Mouse (Mus musculus) MEL (cell line): Measurements from ENCODE around the gene Sfrp4. TPM values are rescaled to one million over a fixed set of nuclear protein-coding genes. Genes with fewer than 3 reads are reported as not detected.

Source experiments
- DNase-seq: peaks from one replicate; pipeline ENCODE4 v3.0.0; 2011; ENCODE audit warnings: low read depth, low spot score
- H3K27ac ChIP-seq: 2 replicates; pipeline ENCODE4 v1.5.1; 2012; ENCODE audit warnings: low read depth, mild to moderate bottlenecking, control low read depth, low read length, moderate library complexity; ENCODE audit not compliant: control insufficient read depth
- H3K27me3 ChIP-seq, 2 experiments: fragments of 150-350 bp in 1 of 2; sonication (generic) in 1 of 2; 2 replicates each; pipeline ENCODE4 v1.6.1; 2012; ENCODE audit warnings: low read length in 2 of 2, mild to moderate bottlenecking in 2 of 2, improper control_type of control experiment in 1 of 2, moderate library complexity in 1 of 2; ENCODE audit not compliant: insufficient read depth in 2 of 2, control insufficient read depth in 1 of 2
- H3K36me3 ChIP-seq, 2 experiments: 2 replicates each; pipeline ENCODE4 v1.6.1; 2012 to 2014; ENCODE audit warnings: low read length in 2 of 2, improper control_type of control experiment in 1 of 2, inconsistent platforms in 1 of 2, mild to moderate bottlenecking in 1 of 2; ENCODE audit not compliant: insufficient read depth in 2 of 2, control insufficient read depth in 1 of 2
- H3K4me1 ChIP-seq, 2 experiments: fragments of 150-350 bp in 1 of 2; sonication (generic) in 1 of 2; 2 replicates each; pipeline ENCODE4 v1.6.1; 2012; ENCODE audit warnings: low read length in 2 of 2, improper control_type of control experiment in 1 of 2, mild to moderate bottlenecking in 1 of 2; ENCODE audit not compliant: insufficient read depth in 2 of 2, control insufficient read depth in 1 of 2
- H3K4me3 ChIP-seq, 2 experiments: fragments of 150-350 bp in 1 of 2; sonication (generic) in 1 of 2; 2 replicates each; pipeline ENCODE4 v1.5.1; 2012; ENCODE audit warnings: low read depth in 2 of 2, low read length in 2 of 2, mild to moderate bottlenecking in 2 of 2, moderate library complexity in 2 of 2, control low read depth in 1 of 2, improper control_type of control experiment in 1 of 2; ENCODE audit not compliant: control insufficient read depth in 1 of 2, insufficient read depth in 1 of 2
- H3K79me2 ChIP-seq: 2 replicates; pipeline ENCODE4 v1.6.1; 2012; ENCODE audit warnings: mild to moderate bottlenecking, low read length, moderate library complexity; ENCODE audit not compliant: control insufficient read depth, poor library complexity, insufficient read depth
- H3K9ac ChIP-seq: 2 replicates; pipeline ENCODE4 v1.6.1; 2012; ENCODE audit warnings: low read depth, mild to moderate bottlenecking, control low read depth, low read length, moderate library complexity; ENCODE audit not compliant: control insufficient read depth, poor library complexity, severe bottlenecking
- H3K9me3 ChIP-seq: fragments of 150-350 bp; sonication (generic); replicated peaks from 2 replicates; pipeline ENCODE4 v1.6.1; 2012; ENCODE audit warnings: mild to moderate bottlenecking, low read length, improper control_type of control experiment, moderate library complexity; ENCODE audit not compliant: insufficient read depth
- BHLHE40 ChIP-seq: IDR thresholded peaks from 2 replicates; pipeline ENCODE4 v1.6.1; 2012; ENCODE audit warnings: low read depth, mild to moderate bottlenecking, inconsistent platforms, low read length, improper control_type of control experiment, borderline replicate concordance
- CTCF ChIP-seq, 3 experiments: IDR thresholded peaks in 2 of 3; conservative IDR thresholded peaks in 1 of 3; 2 replicates each; pipeline ENCODE4 v1.5.1; 2011 to 2012; ENCODE audit warnings: low read length in 3 of 3, low read depth in 2 of 3, mild to moderate bottlenecking in 2 of 3, improper control_type of control experiment in 1 of 3, inconsistent platforms in 1 of 3, mixed read lengths in 1 of 3, moderate library complexity in 1 of 3; ENCODE audit not compliant: control insufficient read depth in 1 of 3, insufficient read depth in 1 of 3, poor library complexity in 1 of 3, severe bottlenecking in 1 of 3
- E2F4 ChIP-seq: IDR thresholded peaks from 2 replicates; pipeline ENCODE4 v1.6.1; 2011; ENCODE audit warnings: low read depth, low read length, improper control_type of control experiment, borderline replicate concordance
- ETS1 ChIP-seq: IDR thresholded peaks from 2 replicates; pipeline ENCODE4 v1.6.1; 2012; ENCODE audit warnings: low read depth, mild to moderate bottlenecking, inconsistent platforms, low read length, improper control_type of control experiment, moderate library complexity
- GATA1 ChIP-seq: IDR thresholded peaks from 2 replicates; pipeline ENCODE4 v1.6.1; 2011; ENCODE audit warnings: low read depth, low read length, improper control_type of control experiment
- HCFC1 ChIP-seq: IDR thresholded peaks from 2 replicates; pipeline ENCODE4 v1.6.1; 2012; ENCODE audit warnings: low read depth, mild to moderate bottlenecking, inconsistent platforms, low read length, improper control_type of control experiment, moderate library complexity
- KAT2A ChIP-seq: conservative IDR thresholded peaks from 2 replicates; pipeline ENCODE4 v1.6.1; 2012; ENCODE audit warnings: low read depth, low read length, improper control_type of control experiment, inconsistent platforms
- MAFK ChIP-seq: IDR thresholded peaks from 2 replicates; pipeline ENCODE4 v1.6.1; 2011; ENCODE audit warnings: low read depth, mild to moderate bottlenecking, low read length, improper control_type of control experiment, borderline replicate concordance
- MAZ ChIP-seq: IDR thresholded peaks from 2 replicates; pipeline ENCODE4 v1.6.1; 2012; ENCODE audit warnings: low read depth, mild to moderate bottlenecking, inconsistent platforms, low read length, improper control_type of control experiment
- MXI1 ChIP-seq: IDR thresholded peaks from 2 replicates; pipeline ENCODE4 v1.6.1; 2011; ENCODE audit warnings: mild to moderate bottlenecking, low read depth, low read length, improper control_type of control experiment
- MYB ChIP-seq: IDR thresholded peaks from 2 replicates; pipeline ENCODE4 v1.6.1; 2011; ENCODE audit warnings: mild to moderate bottlenecking, low read depth, low read length, improper control_type of control experiment
- MYC ChIP-seq: IDR thresholded peaks from 2 replicates; pipeline ENCODE4 v1.6.1; 2011; ENCODE audit warnings: low read depth, mild to moderate bottlenecking, low read length, improper control_type of control experiment, moderate library complexity
- NELFE ChIP-seq: IDR thresholded peaks from 2 replicates; pipeline ENCODE4 v1.6.1; 2011; ENCODE audit warnings: low read depth, low read length, improper control_type of control experiment
- POLR2AphosphoS2 ChIP-seq: IDR thresholded peaks from 2 replicates; pipeline ENCODE4 v1.6.1; 2011; ENCODE audit warnings: low read length, improper control_type of control experiment
- POLR2AphosphoS5 ChIP-seq: IDR thresholded peaks from 2 replicates; pipeline ENCODE4 v1.6.1; 2012; ENCODE audit warnings: low read depth, borderline replicate concordance, mild to moderate bottlenecking, inconsistent platforms, low read length, moderate library complexity, mixed read lengths
- RAD21 ChIP-seq: IDR thresholded peaks from 2 replicates; pipeline ENCODE4 v1.6.1; 2011; ENCODE audit warnings: mild to moderate bottlenecking, low read depth, low read length, improper control_type of control experiment
- SIN3A ChIP-seq: IDR thresholded peaks from 2 replicates; pipeline ENCODE4 v1.6.1; 2012; ENCODE audit warnings: low read length, improper control_type of control experiment, inconsistent platforms
- ZC3H11A ChIP-seq: IDR thresholded peaks from 2 replicates; pipeline ENCODE4 v1.6.1; 2012; ENCODE audit warnings: low read depth, mild to moderate bottlenecking, inconsistent platforms, low read length, improper control_type of control experiment
- polyA plus RNA-seq, 2 experiments: library from polyadenylated mRNA; stranded (reverse) in 1 of 2; unstranded in 1 of 2; fragments of >175 nt in 1 of 2; fragments of >200 nt in 1 of 2; gene quantifications; 2 replicates each; pipeline versions ENCODE4 v1.2.1 to v1.2.4; 2012; ENCODE audit warnings: low replicate concordance in 2 of 2, low read depth in 1 of 2; ENCODE audit not compliant: insufficient read length in 2 of 2, insufficient read depth in 1 of 2, missing spikeins in 1 of 2
- total RNA-seq: library from RNA; depleted of rRNA; stranded (reverse); fragments of 300-350 nt; gene quantifications from 2 replicates; pipeline ENCODE4 v1.2.3, GENCODE M21; 2012

The Sfrp4 gene
- total and polyA plus RNA-seq, 3 experiments: 0.19 TPM; not detected in 2

- H3K27ac ChIP-seq: no peak overlapping the region
- TF ChIP-seq E2F4: no peak
- TF ChIP-seq ETS1: no peak
- no peak for TF ChIP-seq KAT2A
- no peak for TF ChIP-seq SIN3A
- no peak for TF ChIP-seq POLR2AphosphoS5
- no peak for TF ChIP-seq MXI1
- no peak for TF ChIP-seq RAD21
- TF ChIP-seq MAZ: no peak
- TF ChIP-seq NELFE: no peak
- no peak for TF ChIP-seq MAFK
- TF ChIP-seq CTCF (IDR thresholded peaks at IDR 0.05 in 2 of 3, conservative IDR thresholded peaks at IDR 0.05 in 1 of 3; ENCODE audit: control insufficient read depth in 1 of 3, insufficient read depth in 1 of 3, low read depth in 2 of 3, low read length in 3 of 3, poor library complexity in 1 of 3, severe bottlenecking in 1 of 3): no peak
- TF ChIP-seq MYB: no peak
- no peak for TF ChIP-seq POLR2AphosphoS2
- TF ChIP-seq BHLHE40: no peak
- no peak for TF ChIP-seq HCFC1
- TF ChIP-seq MYC: no peak
- no peak for TF ChIP-seq GATA1
- peak; percentile 9 for DNase-seq
Measured at GRCm38 (mm10) chr13:19652405-19652804, 29.5 kb downstream of the Sfrp4 start.

GRCm38 (mm10) chr13:19668355-19669140, 45.6 kb downstream of the Sfrp4 start:
- Histone ChIP-seq H3K4me1 (no peaks in the 10 kb centered on the region), H3K4me3 (no peak overlapping the region), H3K79me2 (no peaks in the 10 kb centered on the region), H3K9me3 (no peaks in the 10 kb centered on the region), H3K27ac (no peak overlapping the region), H3K27me3 (no peaks in the 10 kb centered on the region; a peak in 2 of 4 replicates), H3K36me3 (no peaks in the 10 kb centered on the region), H3K9ac (no peak overlapping the region)
- no peak for DNase-seq
- TF ChIP-seq HCFC1 (no peak), MAFK (no peak), ZC3H11A (no peak)

More at GRCm38 (mm10) chr13:19652405-19652804, 29.5 kb downstream of the Sfrp4 start:
- Histone ChIP-seq H3K4me3 (no peak overlapping the region), H3K79me2 (no peaks in the 10 kb centered on the region), H3K4me1 (0 out of 4 replicates have a peak, but pooled peaks cover 0 to 2% of the 10 kb centered on the region in 2 experiments), H3K9me3 (no peaks in the 10 kb centered on the region), H3K9ac (no peak overlapping the region), H3K27me3 (peaks cover 0 to 3% of the 10 kb centered on the region in 2 experiments; a peak in 2 of 4 replicates), H3K36me3 (peaks cover 0 to 6% of the 10 kb centered on the region in 2 experiments; a peak in 2 of 4 replicates)
